Mouse (Mus musculus): ENCODE data around the gene Vma21. TPM values are rescaled to one million over a fixed set of nuclear protein-coding genes. Genes with fewer than 3 reads are reported as not detected.

Vma21 gene
- polyA plus RNA-seq (2016; fragmentation: Nextera tagmentation; extraction: Ambion mirVana), result 37.1 and 38.1 TPM in 2 replicates

DNA sequence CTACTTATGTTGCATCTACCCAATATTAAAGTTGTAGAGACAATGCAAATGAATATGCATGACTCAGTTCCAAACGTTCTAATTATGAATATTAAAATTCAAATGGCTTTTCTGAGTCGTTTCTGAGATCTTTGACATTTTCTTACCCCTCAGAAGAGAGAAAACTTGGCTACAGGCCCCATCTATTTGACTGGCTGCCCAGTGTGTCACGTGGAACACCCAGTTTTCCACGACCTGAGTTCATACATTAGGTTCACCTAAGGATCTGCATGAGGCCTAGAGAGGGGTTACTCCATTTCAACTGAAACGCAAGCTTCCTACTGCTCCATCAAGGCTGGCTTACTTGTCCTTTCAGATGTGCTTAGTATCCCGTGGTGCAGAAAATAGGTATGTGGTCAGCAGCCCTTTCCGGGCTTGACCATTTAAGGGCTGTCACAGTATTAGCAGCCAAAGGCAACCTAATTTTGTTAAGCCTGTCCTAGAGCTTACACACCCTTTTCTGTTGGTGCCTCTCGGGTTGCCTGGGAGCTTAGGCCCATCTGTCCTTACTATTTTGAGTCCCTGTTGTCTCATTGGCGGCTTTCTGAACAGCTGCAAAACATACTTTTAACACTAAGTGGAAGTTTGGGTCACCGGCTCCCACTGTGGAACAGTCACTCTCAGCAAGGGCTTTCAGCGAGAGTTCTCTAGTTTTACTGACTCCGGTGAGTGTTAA is at the start of gene Vma21:
Vma21 (plus strand) TSS at position 294 of the 715 bp plus-strand sequence.
- H3K4me3 ChIP-seq, result peak within 1 kb of the TSS; percentile 77
- peaks cover 4% of the 10 kb centered on the region; the same call in 1 of the 2 replicates for H3K36me3 ChIP-seq
- no peaks in the 10 kb centered on the region for H3K27me3 ChIP-seq (replicated peaks)
- 40% methylated on average over 12 of the region's 12 CpGs for WGBS (ENCODE audit: insufficient replicate concordance)
- no peak for ATAC-seq
- H3K9ac ChIP-seq, result peak within 1 kb of the TSS; percentile 76
- no peaks in the 10 kb centered on the region for H3K9me3 ChIP-seq (replicated peaks)
- peak within 1 kb of the TSS; percentile 83 for H3K27ac ChIP-seq
- H3K4me1 ChIP-seq, result peaks cover 4% of the 10 kb centered on the region; the same call in 1 of the 2 replicates
- H3K4me2 ChIP-seq, result peak within 1 kb of the TSS; percentile 67

DNA sequence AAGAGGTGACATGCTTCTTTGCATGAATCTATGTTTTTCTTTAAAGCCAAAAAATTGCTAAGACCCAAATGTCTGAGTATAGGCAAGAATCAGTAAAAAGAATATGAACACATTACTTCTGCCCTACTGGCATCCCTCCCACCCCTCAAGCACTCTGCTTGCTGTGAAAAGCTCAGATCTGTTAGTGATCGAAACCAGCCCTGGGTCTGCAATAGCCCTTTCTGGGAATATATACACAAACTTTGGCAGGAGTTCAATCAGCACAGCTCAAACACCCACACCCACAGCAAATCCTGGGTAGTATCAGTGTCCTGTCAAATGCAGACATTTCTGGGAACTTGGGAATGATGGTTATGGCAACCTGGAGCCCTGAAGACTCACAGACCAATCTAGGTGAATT is 47.8 kb upstream of the Vma21 start:
- ATAC-seq, result no peak
- Histone ChIP-seq H3K4me3 (no peak overlapping the region), H3K36me3 (no peaks in the 10 kb centered on the region), H3K4me1 (no peaks in the 10 kb centered on the region), H3K9me3 (replicated peaks) (no peaks in the 10 kb centered on the region), H3K27ac (no peak overlapping the region), H3K27me3 (replicated peaks) (no peaks in the 10 kb centered on the region), H3K4me2 (no peak overlapping the region), H3K9ac (no peak overlapping the region)
- 62% methylated on average over 1 of the region's 1 CpGs for WGBS (ENCODE audit: insufficient replicate concordance)

DNA sequence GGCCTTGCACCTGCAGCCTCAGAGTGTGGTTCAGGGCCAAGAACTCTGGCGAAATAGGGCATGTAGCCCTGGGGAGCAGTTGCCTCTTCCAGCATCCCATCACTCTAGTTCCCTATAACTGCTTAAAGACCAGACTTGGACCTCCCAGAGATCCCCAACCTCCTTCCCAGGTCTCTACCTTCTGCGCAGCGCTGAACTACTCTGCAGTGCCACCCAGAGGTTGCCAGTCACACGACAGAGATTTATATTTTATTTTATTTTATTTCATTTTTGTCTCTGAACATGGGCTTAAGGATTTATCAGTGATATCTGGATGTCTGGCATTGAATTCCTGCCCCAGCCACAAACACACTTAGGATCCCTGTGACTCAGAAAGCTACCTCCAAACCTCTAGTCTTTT is 24.6 kb upstream of the Vma21 start:
- no peak for ATAC-seq
- Histone ChIP-seq H3K36me3 (no peaks in the 10 kb centered on the region), H3K27me3 (replicated peaks) (no peaks in the 10 kb centered on the region; the same call in 1 of the 2 replicates), H3K27ac (no peak overlapping the region), H3K9me3 (replicated peaks) (no peaks in the 10 kb centered on the region), H3K4me1 (no peaks in the 10 kb centered on the region), H3K4me3 (no peak overlapping the region), H3K4me2 (no peak overlapping the region), H3K9ac (no peak overlapping the region)
- 7% methylated on average over 4 of the region's 4 CpGs for WGBS (ENCODE audit: insufficient replicate concordance)

DNA sequence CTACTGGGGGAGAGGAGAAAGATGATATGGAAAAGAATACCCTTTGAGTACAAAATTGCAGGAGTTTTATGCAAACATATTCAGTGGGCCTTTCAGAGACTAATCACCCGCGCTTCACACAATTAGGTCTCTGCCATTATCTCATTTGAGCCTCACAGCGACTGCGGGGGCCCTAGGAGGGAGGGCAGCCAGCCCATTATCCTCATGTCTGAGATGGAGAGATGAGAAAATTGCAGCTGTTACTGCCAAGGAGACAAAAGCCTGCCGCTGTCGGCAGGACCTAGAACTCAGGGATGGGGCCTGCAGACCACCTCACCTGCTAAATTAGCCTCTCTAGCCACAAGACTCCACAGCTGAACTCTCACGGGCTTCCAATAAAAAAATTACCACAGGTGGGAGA is 18.0 kb upstream of the Vma21 start:
- WGBS (ENCODE audit: insufficient replicate concordance), result 59% methylated on average over 7 of the region's 7 CpGs
- H3K27me3 ChIP-seq (replicated peaks), result peaks cover 6% of the 10 kb centered on the region; the same call in 1 of the 2 replicates
- ATAC-seq, result no peak
- H3K27ac ChIP-seq, result no peak overlapping the region
- no peak overlapping the region for H3K9ac ChIP-seq
- H3K4me1 ChIP-seq, result no peaks in the 10 kb centered on the region
- no peaks in the 10 kb centered on the region for H3K36me3 ChIP-seq
- H3K9me3 ChIP-seq (replicated peaks), result no peaks in the 10 kb centered on the region
- H3K4me3 ChIP-seq, result no peak overlapping the region
- H3K4me2 ChIP-seq, result no peak overlapping the region

DNA sequence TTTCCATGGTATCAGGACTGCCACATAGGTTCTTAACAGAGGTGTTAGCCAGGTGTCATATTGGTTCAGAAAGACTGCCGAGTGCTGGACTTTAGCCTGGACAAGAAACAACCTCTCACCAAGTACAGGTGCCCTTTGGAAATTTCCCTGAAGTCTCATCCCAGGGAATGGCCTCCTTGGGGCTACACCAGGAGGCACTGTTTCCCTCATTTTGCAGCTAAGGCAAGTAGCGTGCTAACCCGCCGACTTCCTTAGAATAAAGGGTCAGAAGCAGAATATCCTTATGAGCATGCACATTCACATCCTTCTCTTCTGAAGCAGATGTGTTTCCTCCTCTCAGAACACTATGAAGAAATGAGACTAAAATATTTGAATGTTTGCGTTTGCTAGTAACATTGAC is 16.8 kb upstream of the Vma21 start:
- Histone ChIP-seq H3K36me3 (no peaks in the 10 kb centered on the region), H3K9me3 (replicated peaks) (no peaks in the 10 kb centered on the region), H3K4me1 (no peaks in the 10 kb centered on the region), H3K4me2 (no peak overlapping the region), H3K27me3 (replicated peaks) (peaks cover 6% of the 10 kb centered on the region; the same call in 1 of the 2 replicates), H3K4me3 (no peak overlapping the region), H3K27ac (no peak overlapping the region), H3K9ac (no peak overlapping the region)
- 49% methylated on average over 5 of the region's 5 CpGs for WGBS (ENCODE audit: insufficient replicate concordance)
- ATAC-seq, result no peak

DNA sequence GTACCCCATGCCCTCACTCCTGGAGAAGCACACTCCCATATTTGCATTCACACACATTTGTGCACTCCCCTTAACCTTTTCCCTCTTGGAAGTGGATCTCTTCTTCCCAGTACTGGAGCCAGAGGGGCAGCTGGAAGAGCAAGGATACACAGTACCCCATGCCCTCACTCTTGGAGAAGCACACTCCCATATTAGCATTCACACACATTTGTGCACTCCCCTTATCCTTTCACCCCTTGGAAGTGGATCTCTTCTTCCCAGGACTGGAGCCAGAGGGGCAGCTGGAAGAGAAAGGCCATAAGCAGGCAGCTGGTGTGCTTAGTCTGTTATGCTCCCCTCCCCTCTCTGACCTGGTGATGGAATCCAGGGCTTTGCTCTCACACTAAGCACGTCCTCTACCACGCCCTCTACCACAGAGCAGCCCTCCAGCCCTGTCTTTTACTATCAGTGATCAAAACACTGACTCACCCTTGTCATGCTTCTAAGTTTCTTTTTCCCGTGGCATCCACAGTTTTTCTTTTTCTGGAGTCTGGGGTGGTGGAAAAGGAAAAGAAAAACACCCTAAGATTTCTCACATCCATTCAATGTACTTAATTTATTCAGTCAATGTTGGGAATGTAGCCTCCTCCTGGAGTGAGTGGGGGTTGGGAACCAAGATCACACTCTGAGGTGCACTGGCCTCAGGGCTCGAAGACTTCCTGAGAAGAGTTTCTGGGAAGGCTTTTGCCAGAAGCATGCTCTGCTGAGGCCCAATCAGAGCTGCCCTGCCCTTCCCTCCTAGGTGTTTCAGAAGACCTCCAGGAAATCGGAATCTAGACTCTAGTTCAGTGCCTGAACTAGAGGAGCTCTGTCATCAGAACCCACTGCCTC is 3.5 kb upstream of the Vma21 start:
- no peak for ATAC-seq
- no peak overlapping the region for H3K4me2 ChIP-seq

DNA sequence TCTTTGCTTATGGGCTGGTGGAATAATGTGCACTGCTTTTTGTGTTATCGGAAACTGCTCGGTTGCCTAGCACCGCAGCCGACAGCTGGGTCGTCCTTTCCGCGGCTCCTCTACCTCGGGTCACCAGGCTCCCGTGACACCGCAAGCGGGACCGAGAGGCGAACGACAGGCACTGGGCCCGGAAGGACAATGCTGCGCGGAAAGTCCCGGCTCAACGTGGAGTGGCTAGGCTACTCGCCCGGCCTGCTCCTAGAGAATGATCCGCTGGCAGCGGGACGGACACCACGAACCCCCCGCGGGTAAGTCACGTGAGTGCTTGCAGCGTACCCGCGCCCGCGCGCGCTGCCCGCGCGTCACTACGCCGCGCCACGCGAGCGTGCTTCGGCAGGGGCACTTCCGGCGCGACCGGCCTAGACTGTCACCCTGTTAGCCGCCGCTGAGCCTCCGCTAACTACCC is 705 bp downstream of the Vma21 start:
- Histone ChIP-seq H3K9ac (peak overlapping the region; percentile 76), H3K4me2 (peak overlapping the region; percentile 67), H3K9me3 (replicated peaks) (no peaks in the 10 kb centered on the region), H3K27me3 (replicated peaks) (no peaks in the 10 kb centered on the region), H3K4me3 (peak overlapping the region; percentile 77), H3K27ac (peak overlapping the region; percentile 83), H3K36me3 (peaks cover 4% of the 10 kb centered on the region; the same call in 1 of the 2 replicates), H3K4me1 (peaks cover 4% of the 10 kb centered on the region; the same call in 1 of the 2 replicates)
- WGBS (ENCODE audit: insufficient replicate concordance), result 8% methylated on average over 49 of the region's 52 CpGs
- peak; percentile 97 for ATAC-seq

More for the DNA sequence above, 3.5 kb upstream of the Vma21 start:
- 34% methylated on average over 5 of the region's 5 CpGs for WGBS (ENCODE audit: insufficient replicate concordance)
- no peaks in the 10 kb centered on the region for H3K9me3 ChIP-seq (replicated peaks)
- H3K4me3 ChIP-seq, result no peak overlapping the region
- no peaks in the 10 kb centered on the region for H3K27me3 ChIP-seq (replicated peaks)
- no peaks in the 10 kb centered on the region for H3K36me3 ChIP-seq
- no peak overlapping the region for H3K9ac ChIP-seq
- peaks cover 4% of the 10 kb centered on the region; the same call in 1 of the 2 replicates for H3K4me1 ChIP-seq
- no peak overlapping the region for H3K27ac ChIP-seq

DNA sequence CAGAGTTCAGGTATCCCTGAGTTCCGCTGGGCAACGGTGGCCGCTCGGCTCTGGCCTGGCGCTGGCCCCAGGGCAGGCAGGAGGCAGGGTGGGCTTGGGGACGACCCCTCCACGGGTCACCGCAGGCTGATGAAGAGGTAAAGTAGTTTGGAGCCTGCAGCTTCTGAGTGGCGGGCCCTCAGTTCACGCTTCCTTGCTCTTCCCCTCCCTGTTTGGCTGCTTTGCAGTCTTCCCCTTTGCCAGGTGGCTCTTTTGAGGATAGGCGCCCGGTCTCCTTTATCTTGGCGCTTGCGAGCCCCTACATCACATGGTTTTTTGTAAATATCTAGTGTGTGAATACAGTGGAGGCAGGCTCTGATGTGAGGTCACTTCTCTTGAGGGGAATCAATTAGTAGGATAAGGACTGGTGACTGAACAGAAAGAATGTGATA is 1.2 kb downstream of the Vma21 start:
- Histone ChIP-seq H3K4me2 (peak overlapping the region; percentile 67), H3K27ac (peak overlapping the region; percentile 83), H3K9ac (peak overlapping the region; percentile 76), H3K4me3 (peak overlapping the region; percentile 77), H3K27me3 (replicated peaks) (no peaks in the 10 kb centered on the region), H3K4me1 (peaks cover 4% of the 10 kb centered on the region; the same call in 1 of the 2 replicates), H3K36me3 (peaks cover 4% of the 10 kb centered on the region; the same call in 1 of the 2 replicates), H3K9me3 (replicated peaks) (no peaks in the 10 kb centered on the region)
- WGBS (ENCODE audit: insufficient replicate concordance), result 8% methylated on average over 14 of the region's 14 CpGs
- peak; percentile 65 for ATAC-seq

DNA sequence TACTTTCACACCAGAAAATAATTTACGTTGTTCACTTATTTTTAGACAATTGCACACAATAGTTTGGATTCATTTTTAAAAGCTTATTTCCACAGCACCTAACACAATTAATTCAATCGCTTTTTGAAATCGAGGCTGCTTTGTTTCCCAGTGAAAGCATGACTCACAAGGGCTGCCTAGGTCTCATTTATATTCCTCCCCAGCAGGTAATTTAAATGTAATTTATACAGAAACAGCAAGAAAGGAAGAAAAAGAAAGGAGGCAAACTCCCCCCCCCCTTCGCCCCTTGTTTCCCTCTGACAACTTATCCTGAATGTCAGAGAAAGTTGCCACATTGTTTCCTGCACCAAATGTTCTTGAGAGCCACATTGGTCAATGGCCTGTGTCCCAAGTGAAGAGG is 23.2 kb downstream of the Vma21 start:
- Histone ChIP-seq H3K27me3 (replicated peaks) (no peaks in the 10 kb centered on the region), H3K4me3 (no peak overlapping the region), H3K27ac (no peak overlapping the region), H3K9ac (no peak overlapping the region), H3K4me1 (no peaks in the 10 kb centered on the region), H3K9me3 (replicated peaks) (no peaks in the 10 kb centered on the region), H3K36me3 (no peaks in the 10 kb centered on the region), H3K4me2 (no peak overlapping the region)
- ATAC-seq, result no peak
- WGBS (ENCODE audit: insufficient replicate concordance), result 67% methylated on average over 4 of the region's 4 CpGs

DNA sequence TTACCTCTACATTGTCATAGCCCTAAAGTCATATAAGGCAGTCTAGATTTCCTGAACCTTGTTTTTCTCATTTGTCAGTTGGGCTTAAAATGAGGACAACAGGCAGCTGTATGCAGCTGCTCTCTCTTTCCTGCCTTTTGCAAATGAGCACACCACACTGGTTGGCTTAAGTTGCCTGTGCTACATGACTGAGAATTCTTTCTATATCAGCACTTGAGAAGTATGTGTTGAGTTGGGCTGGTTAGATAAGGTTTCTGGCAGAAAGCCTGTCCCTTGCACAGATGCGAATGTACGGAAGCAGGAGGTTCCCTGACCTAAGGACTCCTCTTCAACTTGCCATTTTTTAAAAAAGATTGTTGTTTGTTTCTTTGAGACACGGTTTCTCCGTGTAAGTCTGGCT is 31.0 kb downstream of the Vma21 start:
- Histone ChIP-seq H3K27ac (no peak overlapping the region), H3K27me3 (replicated peaks) (no peaks in the 10 kb centered on the region), H3K4me2 (no peak overlapping the region), H3K36me3 (no peaks in the 10 kb centered on the region), H3K9ac (no peak overlapping the region), H3K4me3 (no peak overlapping the region), H3K4me1 (no peaks in the 10 kb centered on the region), H3K9me3 (replicated peaks) (no peaks in the 10 kb centered on the region)
- WGBS (ENCODE audit: insufficient replicate concordance), result 69% methylated on average over 4 of the region's 4 CpGs
- no peak for ATAC-seq

DNA sequence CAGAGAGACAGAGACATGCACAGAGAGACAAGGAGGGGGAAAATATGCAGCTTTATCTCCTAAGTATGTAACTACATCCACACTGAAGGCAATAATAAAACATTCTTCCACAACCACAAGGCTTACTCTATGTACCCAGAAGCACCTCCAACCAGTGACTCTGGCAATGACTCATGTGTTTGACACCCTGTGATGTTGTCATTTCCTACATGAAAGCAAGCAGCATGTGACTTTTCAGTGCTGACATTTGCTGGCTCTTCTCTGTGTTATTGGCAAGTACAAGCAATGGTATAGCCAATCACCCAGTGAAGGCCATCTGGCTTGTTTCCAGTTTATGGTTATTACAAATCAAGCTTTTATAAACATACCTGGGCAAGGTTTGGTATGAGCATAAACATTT is 38.1 kb downstream of the Vma21 start:
- no peak for ATAC-seq
- Histone ChIP-seq H3K27ac (no peak overlapping the region), H3K4me1 (no peaks in the 10 kb centered on the region), H3K4me2 (no peak overlapping the region), H3K9ac (no peak overlapping the region), H3K9me3 (replicated peaks) (no peaks in the 10 kb centered on the region), H3K36me3 (no peaks in the 10 kb centered on the region), H3K4me3 (no peak overlapping the region), H3K27me3 (replicated peaks) (no peaks in the 10 kb centered on the region)

Data from liver, embryonic 12.5 days (tissue).